Mouse (Mus musculus): ENCODE data around the gene Dusp28. TPM values are rescaled to one million over a fixed set of nuclear protein-coding genes. Genes with fewer than 3 reads are reported as not detected.

The Dusp28 gene
- polyA plus RNA-seq, 1 experiment, result 0.76 TPM

- no peak overlapping the region for H3K27ac ChIP-seq (ENCODE audit: insufficient read depth, low read length)
- no peak for TF ChIP-seq EP300 (IDR thresholded peaks at IDR 0.05; ENCODE audit: insufficient read depth, low read depth, low read length)
- TF ChIP-seq POLR2A (IDR thresholded peaks at IDR 0.05; ENCODE audit: insufficient read depth, low read length), result no peak
- no peak for TF ChIP-seq CTCF (IDR thresholded peaks at IDR 0.05; ENCODE audit: low read depth, low read length)
- no peaks in the 10 kb centered on the region for H3K4me1 ChIP-seq (ENCODE audit: control insufficient read depth, insufficient read depth, low read length)
- H3K27me3 ChIP-seq (ENCODE audit: control insufficient read depth, insufficient read depth, low read length, poor library complexity, severe bottlenecking), result no peaks in the 10 kb centered on the region
- no peak overlapping the region for H3K9ac ChIP-seq (ENCODE audit: low read depth, poor library complexity, severe bottlenecking)
- H3K9me3 ChIP-seq (replicated peaks; ENCODE audit: control insufficient read depth, insufficient read depth, low read length, poor library complexity, severe bottlenecking), result no peaks in the 10 kb centered on the region
- H3K36me3 ChIP-seq (ENCODE audit: control insufficient read depth, insufficient read depth, low read length, poor library complexity, severe bottlenecking), result no peaks in the 10 kb centered on the region
- no peak overlapping the region for H3K4me3 ChIP-seq (ENCODE audit: low read depth, low read length)
Measured at GRCm38 (mm10) chr1:92881982-92882381, 24.8 kb upstream of the Dusp28 start.

- TF ChIP-seq POLR2A (IDR thresholded peaks at IDR 0.05; ENCODE audit: insufficient read depth, low read length) (no peak), CTCF (IDR thresholded peaks at IDR 0.05; ENCODE audit: low read depth, low read length) (no peak), EP300 (IDR thresholded peaks at IDR 0.05; ENCODE audit: insufficient read depth, low read depth, low read length) (no peak)
- no peaks in the 10 kb centered on the region for H3K9me3 ChIP-seq (replicated peaks; ENCODE audit: control insufficient read depth, insufficient read depth, low read length, poor library complexity, severe bottlenecking)
- no peak overlapping the region for H3K9ac ChIP-seq (ENCODE audit: low read depth, poor library complexity, severe bottlenecking)
- H3K27me3 ChIP-seq (ENCODE audit: control insufficient read depth, insufficient read depth, low read length, poor library complexity, severe bottlenecking), result no peaks in the 10 kb centered on the region
- no peaks in the 10 kb centered on the region for H3K4me1 ChIP-seq (ENCODE audit: control insufficient read depth, insufficient read depth, low read length)
- no peak overlapping the region for H3K27ac ChIP-seq (ENCODE audit: insufficient read depth, low read length)
- no peaks in the 10 kb centered on the region for H3K36me3 ChIP-seq (ENCODE audit: control insufficient read depth, insufficient read depth, low read length, poor library complexity, severe bottlenecking)
- no peak overlapping the region for H3K4me3 ChIP-seq (ENCODE audit: low read depth, low read length)
Measured at GRCm38 (mm10) chr1:92888901-92889655, 17.7 kb upstream of the Dusp28 start.

- Histone ChIP-seq H3K27ac (ENCODE audit: insufficient read depth, low read length) (no peak overlapping the region), H3K9me3 (replicated peaks; ENCODE audit: control insufficient read depth, insufficient read depth, low read length, poor library complexity, severe bottlenecking) (no peaks in the 10 kb centered on the region), H3K4me3 (ENCODE audit: low read depth, low read length) (no peak overlapping the region), H3K9ac (ENCODE audit: low read depth, poor library complexity, severe bottlenecking) (no peak overlapping the region), H3K27me3 (ENCODE audit: control insufficient read depth, insufficient read depth, low read length, poor library complexity, severe bottlenecking) (no peaks in the 10 kb centered on the region), H3K4me1 (ENCODE audit: control insufficient read depth, insufficient read depth, low read length) (no peaks in the 10 kb centered on the region), H3K36me3 (ENCODE audit: control insufficient read depth, insufficient read depth, low read length, poor library complexity, severe bottlenecking) (no peaks in the 10 kb centered on the region)
- TF ChIP-seq POLR2A (IDR thresholded peaks at IDR 0.05; ENCODE audit: insufficient read depth, low read length) (no peak), EP300 (IDR thresholded peaks at IDR 0.05; ENCODE audit: insufficient read depth, low read depth, low read length) (no peak), CTCF (IDR thresholded peaks at IDR 0.05; ENCODE audit: low read depth, low read length) (no peak)
Measured at GRCm38 (mm10) chr1:92892791-92893190, 14.0 kb upstream of the Dusp28 start.

- H3K4me1 ChIP-seq (ENCODE audit: control insufficient read depth, insufficient read depth, low read length), result no peaks in the 10 kb centered on the region
Measured at GRCm38 (mm10) chr1:92893896-92894295, 12.9 kb upstream of the Dusp28 start.

GRCm38 (mm10) chr1:92895089-92895488, 11.7 kb upstream of the Dusp28 start:
- no peak overlapping the region for H3K27ac ChIP-seq (ENCODE audit: insufficient read depth, low read length)
- TF ChIP-seq EP300 (IDR thresholded peaks at IDR 0.05; ENCODE audit: insufficient read depth, low read depth, low read length), result no peak
- TF ChIP-seq CTCF (IDR thresholded peaks at IDR 0.05; ENCODE audit: low read depth, low read length), result peak; percentile 95
- no peak for TF ChIP-seq POLR2A (IDR thresholded peaks at IDR 0.05; ENCODE audit: insufficient read depth, low read length)
- no peak overlapping the region for H3K9ac ChIP-seq (ENCODE audit: low read depth, poor library complexity, severe bottlenecking)
- H3K27me3 ChIP-seq (ENCODE audit: control insufficient read depth, insufficient read depth, low read length, poor library complexity, severe bottlenecking), result no peaks in the 10 kb centered on the region
- H3K36me3 ChIP-seq (ENCODE audit: control insufficient read depth, insufficient read depth, low read length, poor library complexity, severe bottlenecking), result no peaks in the 10 kb centered on the region
- H3K4me1 ChIP-seq (ENCODE audit: control insufficient read depth, insufficient read depth, low read length), result no peaks in the 10 kb centered on the region
- H3K9me3 ChIP-seq (replicated peaks; ENCODE audit: control insufficient read depth, insufficient read depth, low read length, poor library complexity, severe bottlenecking), result no peaks in the 10 kb centered on the region
- no peak overlapping the region for H3K4me3 ChIP-seq (ENCODE audit: low read depth, low read length)

More at GRCm38 (mm10) chr1:92893896-92894295, 12.9 kb upstream of the Dusp28 start:
- Histone ChIP-seq H3K27ac (ENCODE audit: insufficient read depth, low read length) (no peak overlapping the region), H3K9me3 (replicated peaks; ENCODE audit: control insufficient read depth, insufficient read depth, low read length, poor library complexity, severe bottlenecking) (no peaks in the 10 kb centered on the region), H3K4me3 (ENCODE audit: low read depth, low read length) (no peak overlapping the region), H3K9ac (ENCODE audit: low read depth, poor library complexity, severe bottlenecking) (no peak overlapping the region), H3K27me3 (ENCODE audit: control insufficient read depth, insufficient read depth, low read length, poor library complexity, severe bottlenecking) (no peaks in the 10 kb centered on the region), H3K36me3 (ENCODE audit: control insufficient read depth, insufficient read depth, low read length, poor library complexity, severe bottlenecking) (no peaks in the 10 kb centered on the region)
- TF ChIP-seq EP300 (IDR thresholded peaks at IDR 0.05; ENCODE audit: insufficient read depth, low read depth, low read length), result no peak
- no peak for TF ChIP-seq POLR2A (IDR thresholded peaks at IDR 0.05; ENCODE audit: insufficient read depth, low read length)
- TF ChIP-seq CTCF (IDR thresholded peaks at IDR 0.05; ENCODE audit: low read depth, low read length), result no peak

DNA sequence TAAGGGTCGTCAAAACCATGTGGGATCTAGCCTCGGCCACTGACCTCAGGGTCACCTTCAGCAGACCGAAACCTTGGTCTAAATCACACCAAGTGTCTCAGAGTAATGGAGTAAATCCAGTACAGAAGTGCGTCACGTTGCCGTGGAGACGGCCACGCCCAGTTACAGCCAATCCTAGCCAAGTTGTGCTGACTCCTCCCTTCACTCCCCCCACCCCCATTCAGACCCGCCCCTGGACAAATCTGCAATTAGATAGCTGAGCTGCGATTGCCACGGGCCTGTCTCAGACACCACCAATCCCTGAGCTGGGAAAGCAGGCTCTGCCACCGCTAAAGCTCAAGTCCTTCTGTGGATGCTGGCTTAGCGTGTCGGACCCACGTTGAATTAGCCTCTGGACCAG, 4.0 kb upstream of the Dusp28 start, which contains the start of gene Ankmy1:
Gene Ankmy1 (minus strand): TSS at position 121 of the 400 bp plus-strand sequence.
- Histone ChIP-seq H3K4me1 (ENCODE audit: control insufficient read depth, insufficient read depth, low read length) (no peaks in the 10 kb centered on the region), H3K9me3 (replicated peaks; ENCODE audit: control insufficient read depth, insufficient read depth, low read length, poor library complexity, severe bottlenecking) (no peaks in the 10 kb centered on the region), H3K27ac (ENCODE audit: insufficient read depth, low read length) (no peak within 1 kb of the TSS), H3K4me3 (ENCODE audit: low read depth, low read length) (peak within 1 kb of the TSS; percentile 39), H3K36me3 (ENCODE audit: control insufficient read depth, insufficient read depth, low read length, poor library complexity, severe bottlenecking) (no peaks in the 10 kb centered on the region), H3K27me3 (ENCODE audit: control insufficient read depth, insufficient read depth, low read length, poor library complexity, severe bottlenecking) (no peaks in the 10 kb centered on the region), H3K9ac (ENCODE audit: low read depth, poor library complexity, severe bottlenecking) (no peak within 1 kb of the TSS)
- TF ChIP-seq CTCF (IDR thresholded peaks at IDR 0.05; ENCODE audit: low read depth, low read length), result no peak
- no peak for TF ChIP-seq POLR2A (IDR thresholded peaks at IDR 0.05; ENCODE audit: insufficient read depth, low read length)
- TF ChIP-seq EP300 (IDR thresholded peaks at IDR 0.05; ENCODE audit: insufficient read depth, low read depth, low read length), result no peak
